Mouse (Mus musculus) adrenal gland, postnatal 4 days (tissue): Measurements from ENCODE around the gene Adra2c. TPM values are rescaled to one million over a fixed set of nuclear protein-coding genes. Genes with fewer than 3 reads are reported as not detected.

ENCODE experiments used
- DNase-seq, 2 experiments: peaks; one replicate each; pipeline ENCODE4 v3.0.0; 2021 to 2022; ENCODE audit warnings: low spot score in 2 of 2, mixed read lengths in 2 of 2
- total RNA-seq, 2 experiments: library from RNA; stranded (reverse); gene quantifications; 2 replicates each; pipeline ENCODE4 v1.2.3; 2021

Gene Adra2c
- total RNA-seq, 2 experiments from 2014 or later: 1.5 to 1.6 TPM

GRCm38 (mm10) chr5:35309853-35310252 lies 31.7 kb downstream of the Adra2c start:
- no peak for DNase-seq

GRCm38 (mm10) chr5:35311738-35312250 lies 33.7 kb downstream of the Adra2c start:
- no peak for DNase-seq

GRCm38 (mm10) chr5:35313231-35313821 lies 35.2 kb downstream of the Adra2c start:
- no peak for DNase-seq

- no peak for DNase-seq
Measured at GRCm38 (mm10) chr5:35313826-35314586, 35.9 kb downstream of the Adra2c start.

- DNase-seq: no peak
Measured at GRCm38 (mm10) chr5:35314629-35315028, 36.5 kb downstream of the Adra2c start.

GRCm38 (mm10) chr5:35315204-35315603 lies 37.1 kb downstream of the Adra2c start:
- DNase-seq: no peak

- DNase-seq: no peak
Measured at GRCm38 (mm10) chr5:35320650-35321049, 42.5 kb downstream of the Adra2c start.

- no peak for DNase-seq
Measured at GRCm38 (mm10) chr5:35330822-35331221, 52.7 kb downstream of the Adra2c start.

Other genes with a start within 250 kb of the Adra2c start
- 10 to 100 TPM in 1 of 2 experiments, 1 to 10 TPM in 1; 5.6 to 39.9 TPM for gene Hgfac, start 236.8 kb upstream of the Adra2c start, total RNA-seq
- 10 to 100 TPM; 13.0 to 13.1 TPM for gene Dok7, start 221.6 kb upstream of the Adra2c start, total RNA-seq
- 100 to 1,000 TPM; 109 to 129 TPM for gene Lrpap1, start 172.6 kb upstream of the Adra2c start, total RNA-seq
- gene Hmx1, start 110.8 kb downstream of the Adra2c start, total RNA-seq: 10 to 100 TPM in 1 of 2 experiments, 1 to 10 TPM in 1; 4.5 to 10.1 TPM
- gene Cpz, start 247.4 kb downstream of the Adra2c start, total RNA-seq: 1 to 10 TPM; 5.2 to 5.7 TPM